Mouse (Mus musculus) midbrain, embryonic 12.5 days (tissue): ENCODE measurements at regions not wholly inside any gene's neighbourhood (a gene's known extent, or its start where the extent isn't known, plus 50 kb on each side); places are given as distances from the start of the nearest gene placed in this dataset.

Experiments
- ATAC-seq: fragments of 200-750 bp; cut with Nextera tagmentation; 2 replicates; pipeline ENCODE4 v1.8.0; 2017; ENCODE audit warnings: low read depth, moderate TSS enrichment, moderate library complexity; ENCODE audit not compliant: low FRiP score
- H3K27ac ChIP-seq: fragments of 300-500 bp; sonication (generic); replicated peaks from 2 replicates; pipeline ENCODE4 v1.5.1; 2016; ENCODE audit warnings: mild to moderate bottlenecking
- H3K27me3 ChIP-seq: fragments of 300-500 bp; sonication (generic); 2 replicates; pipeline ENCODE4 v1.6.1; 2016; ENCODE audit warnings: mild to moderate bottlenecking
- H3K36me3 ChIP-seq: fragments of 300-500 bp; sonication (generic); 2 replicates; pipeline ENCODE4 v1.6.1; 2016
- H3K4me1 ChIP-seq: fragments of 300-500 bp; sonication (generic); 2 replicates; pipeline ENCODE4 v1.6.1; 2016
- H3K4me2 ChIP-seq: fragments of 300-500 bp; sonication (generic); replicated peaks from 2 replicates; pipeline ENCODE4 v1.6.1; 2016; ENCODE audit warnings: mild to moderate bottlenecking, moderate library complexity
- H3K4me3 ChIP-seq: fragments of 300-500 bp; sonication (generic); 2 replicates; pipeline ENCODE4 v1.5.1; 2016; ENCODE audit warnings: mild to moderate bottlenecking
- H3K9ac ChIP-seq: fragments of 300-500 bp; sonication (generic); replicated peaks from 2 replicates; pipeline ENCODE4 v1.6.1; 2016; ENCODE audit warnings: mild to moderate bottlenecking, moderate library complexity
- H3K9me3 ChIP-seq: fragments of 300-500 bp; sonication (generic); 2 replicates; pipeline ENCODE4 v1.6.1; 2016; ENCODE audit warnings: mild to moderate bottlenecking
- WGBS: fragments of 180-500 bp; shearing (Covaris S2); methylation state at CpG from one replicate; pipeline ENCODE4 v1.1.7; 2016; 5-methylcytosine and 5-hydroxymethylcytosine counted together

DNA sequence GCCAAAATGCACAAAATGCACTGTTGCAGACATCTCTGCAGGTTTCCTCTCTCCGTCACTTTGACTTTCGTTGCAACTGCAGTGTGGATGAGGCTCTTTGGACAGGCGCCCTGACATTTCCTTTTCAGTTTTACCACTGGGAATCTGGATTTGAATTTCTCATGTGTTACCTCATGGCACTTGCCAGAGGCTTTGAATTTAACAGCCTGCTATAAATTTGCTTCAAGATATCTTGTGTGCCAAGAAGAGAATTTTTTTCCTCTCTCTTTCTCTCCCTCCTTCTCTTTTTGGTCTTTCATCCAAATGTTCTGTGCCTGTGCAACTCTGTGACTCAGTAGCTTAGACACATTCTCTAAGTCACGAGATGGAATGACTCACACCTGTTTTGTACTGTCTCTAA lies 2213.6 kb upstream of the Lrrc6 start:
- Histone ChIP-seq H3K36me3 (no peaks in the 10 kb centered on the region), H3K27me3 (no peaks in the 10 kb centered on the region), H3K4me3 (no peak overlapping the region), H3K9ac (no peak overlapping the region), H3K27ac (no peak overlapping the region), H3K4me1 (no peaks in the 10 kb centered on the region), H3K9me3 (no peaks in the 10 kb centered on the region), H3K4me2 (no peak overlapping the region)
- WGBS = 89% methylated on average over 4 of the region's 4 CpGs
- ATAC-seq = no peak

DNA sequence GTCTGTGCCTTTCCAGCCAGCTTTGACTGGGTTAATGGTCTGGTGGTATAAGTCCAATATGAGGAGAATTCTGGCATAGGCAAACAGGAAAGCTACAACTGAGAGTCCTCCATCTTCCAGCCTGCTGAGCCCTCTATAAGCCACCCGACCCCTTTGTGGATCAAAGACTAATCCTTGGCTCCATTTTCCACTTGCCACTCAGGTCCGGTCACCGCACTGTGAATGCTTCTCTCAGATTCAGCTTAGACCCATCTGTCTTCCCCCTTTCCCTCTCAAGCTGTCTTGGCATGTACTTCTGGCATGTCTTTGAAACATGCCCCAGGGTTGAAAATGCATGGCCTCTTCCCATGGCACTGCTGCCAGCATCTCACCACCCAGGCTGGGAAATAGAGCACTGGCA lies 2206.6 kb upstream of the Lrrc6 start:
- Histone ChIP-seq H3K36me3 (no peaks in the 10 kb centered on the region), H3K9ac (no peak overlapping the region), H3K9me3 (no peaks in the 10 kb centered on the region), H3K27ac (no peak overlapping the region), H3K4me1 (no peaks in the 10 kb centered on the region), H3K4me3 (no peak overlapping the region), H3K27me3 (no peaks in the 10 kb centered on the region), H3K4me2 (no peak overlapping the region)
- WGBS = 68% methylated on average over 3 of the region's 3 CpGs
- ATAC-seq = no peak

DNA sequence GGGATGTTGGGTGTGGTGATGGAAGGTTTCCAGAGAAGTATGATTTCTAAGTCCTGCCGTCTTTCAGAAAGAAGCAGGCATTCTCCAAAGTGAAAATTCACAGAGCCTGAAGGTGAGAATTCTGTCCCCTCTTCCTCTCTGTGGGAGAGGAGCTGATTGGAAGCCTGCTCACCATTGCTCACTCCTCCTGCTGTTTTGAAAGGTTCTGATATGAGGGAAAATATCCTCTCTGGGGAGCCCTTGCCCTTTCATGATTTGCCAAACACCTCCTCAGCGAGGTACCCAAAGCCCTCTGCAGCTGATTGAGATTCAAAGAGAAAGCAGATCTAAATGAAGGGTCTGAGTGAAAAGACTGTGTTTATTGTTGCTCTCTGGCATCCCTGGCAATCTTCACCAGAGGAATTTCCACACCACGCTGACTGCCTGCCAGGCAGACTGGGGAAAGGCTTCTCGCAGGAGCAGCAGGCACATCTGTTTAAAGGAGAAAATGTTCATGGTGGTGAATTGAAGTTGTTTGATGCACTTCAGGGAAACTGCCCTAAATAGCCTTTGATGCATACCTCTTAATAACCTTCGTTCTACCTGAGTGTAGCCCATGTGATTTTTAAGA lies 2194.4 kb upstream of the Lrrc6 start:
- H3K4me1 ChIP-seq = no peaks in the 10 kb centered on the region
- H3K4me2 ChIP-seq = no peak overlapping the region
- H3K9ac ChIP-seq = no peak overlapping the region
- H3K4me3 ChIP-seq = no peak overlapping the region
- no peak overlapping the region for H3K27ac ChIP-seq
- no peak for ATAC-seq
- 64% methylated on average over 5 of the region's 5 CpGs for WGBS
- H3K27me3 ChIP-seq = no peaks in the 10 kb centered on the region
- H3K36me3 ChIP-seq = no peaks in the 10 kb centered on the region
- H3K9me3 ChIP-seq = no peaks in the 10 kb centered on the region

DNA sequence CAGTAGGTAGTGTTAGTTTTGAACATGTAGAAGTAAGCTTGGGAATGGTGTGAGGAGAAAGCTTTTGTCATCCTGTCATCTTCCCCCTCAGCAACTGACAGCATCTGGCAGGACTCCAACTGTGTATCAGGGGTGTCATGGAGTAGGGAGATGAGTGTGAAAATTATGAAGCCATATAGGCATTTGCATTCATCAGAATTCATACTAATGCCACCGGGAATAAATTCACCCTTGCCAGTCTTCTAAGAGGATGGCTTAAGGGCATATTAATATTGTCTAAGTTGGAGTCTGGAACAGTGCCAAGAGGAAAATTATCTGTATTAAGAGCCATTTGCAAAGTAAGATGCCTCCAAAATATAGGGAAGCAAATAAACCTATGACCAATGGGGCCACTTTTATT lies 2166.8 kb upstream of the Lrrc6 start:
- no peaks in the 10 kb centered on the region for H3K4me1 ChIP-seq
- no peaks in the 10 kb centered on the region for H3K36me3 ChIP-seq
- WGBS = 81% methylated on average over 1 of the region's 1 CpGs
- H3K9ac ChIP-seq = no peak overlapping the region
- no peak overlapping the region for H3K4me3 ChIP-seq
- no peak overlapping the region for H3K27ac ChIP-seq
- H3K27me3 ChIP-seq = no peaks in the 10 kb centered on the region
- no peaks in the 10 kb centered on the region for H3K9me3 ChIP-seq
- H3K4me2 ChIP-seq = no peak overlapping the region
- no peak for ATAC-seq

DNA sequence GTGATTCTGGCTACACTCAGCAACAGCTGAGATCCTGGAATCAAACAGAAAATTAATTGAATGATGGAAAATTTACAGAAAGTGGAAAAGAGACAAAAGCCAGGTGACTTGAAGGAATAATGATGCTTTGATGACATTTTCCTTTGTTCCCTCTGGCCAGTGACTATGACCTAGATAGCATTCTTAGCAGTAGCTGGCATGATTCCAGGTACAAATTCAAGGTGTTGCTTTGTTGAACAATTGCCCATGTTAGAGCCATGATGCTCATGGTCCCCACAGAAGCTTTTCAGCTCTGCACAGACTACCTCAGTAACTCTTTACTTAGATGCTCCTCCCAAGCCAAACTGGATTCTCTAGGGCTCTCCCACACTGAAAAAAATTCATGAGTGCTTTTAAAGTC lies 2164.6 kb upstream of the Lrrc6 start:
- no peaks in the 10 kb centered on the region for H3K4me1 ChIP-seq
- H3K36me3 ChIP-seq = no peaks in the 10 kb centered on the region
- no peak overlapping the region for H3K4me3 ChIP-seq
- H3K9me3 ChIP-seq = no peaks in the 10 kb centered on the region
- ATAC-seq = no peak
- no peak overlapping the region for H3K4me2 ChIP-seq
- H3K27me3 ChIP-seq = no peaks in the 10 kb centered on the region
- H3K27ac ChIP-seq = no peak overlapping the region
- H3K9ac ChIP-seq = no peak overlapping the region

DNA sequence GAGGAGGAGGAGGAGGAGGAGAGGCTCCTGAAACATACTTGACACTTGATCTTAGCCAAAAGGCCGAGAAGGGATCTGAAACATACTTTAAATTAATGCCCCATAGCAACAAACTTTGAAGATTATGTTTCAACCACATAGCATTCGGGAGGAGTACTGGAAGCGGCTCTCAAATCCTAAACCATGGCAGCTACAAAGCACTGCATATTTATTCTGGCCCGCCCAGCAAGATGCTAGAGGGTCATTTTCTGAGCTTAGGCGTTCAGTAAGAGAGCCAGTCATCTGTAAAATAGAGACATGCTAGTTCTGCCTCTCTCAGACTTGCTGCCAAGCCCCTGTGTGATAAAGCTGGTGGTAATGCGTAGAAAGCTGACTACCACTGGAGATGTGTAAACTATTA lies 2156.0 kb upstream of the Lrrc6 start:
- no peak for ATAC-seq
- no peaks in the 10 kb centered on the region for H3K27me3 ChIP-seq
- no peak overlapping the region for H3K9ac ChIP-seq
- H3K4me3 ChIP-seq = no peak overlapping the region
- H3K4me2 ChIP-seq = no peak overlapping the region
- no peak overlapping the region for H3K27ac ChIP-seq
- H3K9me3 ChIP-seq = no peaks in the 10 kb centered on the region
- H3K36me3 ChIP-seq = no peaks in the 10 kb centered on the region
- no peaks in the 10 kb centered on the region for H3K4me1 ChIP-seq
- WGBS = 73% methylated on average over 6 of the region's 6 CpGs

DNA sequence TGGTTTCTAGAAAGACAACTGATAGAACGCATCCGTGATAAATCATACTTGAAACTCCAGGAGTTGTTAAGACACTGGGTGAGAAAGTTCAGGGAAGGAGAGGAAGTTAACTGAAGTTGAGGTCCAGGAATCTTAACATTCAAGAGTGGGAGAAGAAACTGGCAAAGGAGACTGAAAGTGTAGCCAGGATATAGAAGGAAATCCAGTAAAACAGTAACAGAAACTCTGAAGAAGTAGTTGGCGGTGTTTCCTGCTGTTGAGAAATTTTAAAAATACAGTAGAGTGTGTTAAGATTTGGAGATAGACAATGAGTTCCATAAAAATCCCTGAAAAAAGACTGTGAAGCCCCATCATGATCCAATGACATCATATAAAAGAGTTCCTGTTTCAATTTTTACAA lies 2154.3 kb upstream of the Lrrc6 start:
- H3K4me3 ChIP-seq = no peak overlapping the region
- H3K4me1 ChIP-seq = peaks cover 2% of the 10 kb centered on the region
- ATAC-seq = no peak
- no peaks in the 10 kb centered on the region for H3K36me3 ChIP-seq
- no peak overlapping the region for H3K9ac ChIP-seq
- 89% methylated on average over 3 of the region's 3 CpGs for WGBS
- no peaks in the 10 kb centered on the region for H3K27me3 ChIP-seq
- H3K9me3 ChIP-seq = no peaks in the 10 kb centered on the region
- no peak overlapping the region for H3K4me2 ChIP-seq
- no peak overlapping the region for H3K27ac ChIP-seq

DNA sequence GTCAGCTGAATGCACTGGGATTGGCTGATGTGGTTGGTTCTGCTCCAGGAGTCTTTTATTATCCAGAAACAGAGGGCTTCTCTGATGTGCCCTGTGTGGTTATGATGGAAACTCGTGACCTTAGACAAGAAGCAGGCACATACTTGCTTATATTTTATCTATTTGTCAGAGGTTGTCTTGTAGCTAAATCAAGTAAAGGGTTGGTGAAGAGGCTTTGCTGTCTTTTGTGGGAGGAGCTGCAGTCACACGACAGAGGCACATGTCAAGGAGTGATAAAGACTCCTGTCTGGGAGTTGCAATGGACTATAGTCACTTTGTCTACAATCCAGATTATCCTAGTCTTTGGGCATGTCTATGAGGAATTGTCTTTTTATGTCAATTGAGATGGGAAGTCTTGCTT lies 2149.9 kb upstream of the Lrrc6 start:
- Histone ChIP-seq H3K4me2 (no peak overlapping the region), H3K9me3 (no peaks in the 10 kb centered on the region), H3K4me1 (peaks cover 5% of the 10 kb centered on the region), H3K27me3 (no peaks in the 10 kb centered on the region), H3K4me3 (no peak overlapping the region), H3K27ac (no peak overlapping the region), H3K9ac (no peak overlapping the region), H3K36me3 (no peaks in the 10 kb centered on the region)
- no peak for ATAC-seq
- 73% methylated on average over 2 of the region's 2 CpGs for WGBS

DNA sequence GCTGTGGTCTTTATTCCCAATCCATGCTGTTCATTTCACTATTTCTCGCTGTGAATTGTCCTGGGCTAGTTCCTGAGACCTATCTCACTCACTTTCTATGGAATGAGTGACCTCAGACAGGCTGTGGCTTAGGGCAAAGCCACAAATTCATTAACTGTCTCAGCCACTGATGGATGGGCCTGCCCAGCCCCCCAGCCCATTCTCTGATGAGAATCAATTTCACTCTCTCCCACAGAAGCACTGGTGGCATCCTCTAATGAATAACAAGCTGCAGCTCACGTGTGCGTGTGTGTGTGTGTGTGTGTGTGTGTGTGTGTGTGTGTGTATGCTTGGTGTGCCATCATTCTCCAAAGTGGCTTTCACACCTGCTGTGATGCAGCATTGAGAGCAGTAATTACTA lies 2149.3 kb upstream of the Lrrc6 start:
- Histone ChIP-seq H3K4me3 (no peak overlapping the region), H3K9ac (no peak overlapping the region), H3K9me3 (no peaks in the 10 kb centered on the region), H3K4me2 (no peak overlapping the region), H3K27me3 (no peaks in the 10 kb centered on the region), H3K27ac (no peak overlapping the region), H3K36me3 (no peaks in the 10 kb centered on the region), H3K4me1 (peaks cover 5% of the 10 kb centered on the region)
- peak; percentile 56 for ATAC-seq
- WGBS = 63% methylated on average over 3 of the region's 3 CpGs

DNA sequence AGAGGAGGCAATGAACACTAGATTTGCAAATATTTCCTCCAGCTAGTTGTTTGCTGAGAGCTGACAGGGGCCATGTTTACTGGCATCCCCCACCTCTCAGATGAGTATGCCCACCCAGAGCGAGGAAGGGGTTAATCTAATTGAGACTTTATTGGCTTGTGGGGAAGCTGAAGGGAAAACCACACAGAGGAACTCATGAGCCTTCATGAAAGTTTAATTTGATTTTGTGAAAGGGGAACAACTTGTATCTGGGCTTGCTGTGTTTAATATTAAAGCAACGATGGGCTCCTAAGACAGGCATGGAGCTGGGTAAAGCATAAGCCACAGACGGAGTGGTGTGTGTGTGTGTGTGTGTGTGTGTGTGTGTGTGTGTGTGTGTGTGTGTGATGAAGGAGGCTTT lies 2146.2 kb upstream of the Lrrc6 start:
- Histone ChIP-seq H3K36me3 (no peaks in the 10 kb centered on the region), H3K27me3 (no peaks in the 10 kb centered on the region), H3K4me1 (peaks cover 5% of the 10 kb centered on the region), H3K27ac (no peak overlapping the region), H3K4me3 (no peak overlapping the region), H3K9ac (no peak overlapping the region), H3K9me3 (no peaks in the 10 kb centered on the region), H3K4me2 (no peak overlapping the region)
- no peak for ATAC-seq
- 64% methylated on average over 3 of the region's 3 CpGs for WGBS

DNA sequence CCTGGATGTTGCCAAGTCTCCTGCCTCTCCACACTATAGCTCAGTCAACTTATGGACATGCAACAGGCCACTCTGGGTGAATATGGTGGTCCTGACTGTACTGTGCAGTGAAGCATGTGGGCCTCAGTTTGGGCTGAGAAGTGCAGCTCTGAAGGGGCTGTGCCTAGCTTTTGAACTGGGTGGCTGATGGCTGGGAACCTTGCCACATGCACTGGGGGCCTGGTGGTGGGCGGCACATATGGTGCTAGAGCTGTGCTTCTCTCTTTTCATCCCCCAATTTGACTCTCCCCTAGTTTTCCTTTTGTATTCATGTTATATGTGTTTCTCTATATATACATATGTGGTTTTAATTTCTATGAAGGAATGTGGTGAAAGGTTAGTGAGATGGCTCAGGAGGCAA lies 2144.2 kb upstream of the Lrrc6 start:
- Histone ChIP-seq H3K4me2 (no peak overlapping the region), H3K4me1 (peaks cover 1% of the 10 kb centered on the region), H3K9me3 (no peaks in the 10 kb centered on the region), H3K27me3 (no peaks in the 10 kb centered on the region), H3K4me3 (no peak overlapping the region), H3K36me3 (no peaks in the 10 kb centered on the region), H3K9ac (no peak overlapping the region), H3K27ac (no peak overlapping the region)
- 94% methylated on average over 1 of the region's 1 CpGs for WGBS
- ATAC-seq = no peak

DNA sequence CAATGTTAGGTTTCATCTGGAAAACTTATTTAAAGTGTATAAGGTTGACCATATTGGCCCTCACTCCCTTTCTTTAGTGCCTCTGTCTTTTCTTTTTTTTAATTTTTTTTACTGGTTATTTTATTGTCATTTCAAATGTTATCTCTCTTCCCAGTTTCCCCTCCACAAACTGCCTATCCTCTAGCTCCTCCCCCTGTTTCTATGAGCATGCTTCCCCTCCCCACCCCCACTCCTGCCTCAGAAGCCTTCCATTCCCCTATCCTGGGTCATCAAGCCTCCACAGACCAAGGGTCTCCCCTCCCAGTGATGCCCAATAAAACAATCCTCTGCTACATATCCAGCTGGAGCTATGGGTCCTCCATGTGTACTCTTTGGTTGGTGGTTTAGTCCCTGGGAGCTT lies 2134.9 kb upstream of the Lrrc6 start:
- Histone ChIP-seq H3K36me3 (no peaks in the 10 kb centered on the region), H3K4me1 (no peaks in the 10 kb centered on the region), H3K9ac (no peak overlapping the region), H3K9me3 (no peaks in the 10 kb centered on the region), H3K4me2 (no peak overlapping the region), H3K27ac (no peak overlapping the region), H3K27me3 (no peaks in the 10 kb centered on the region), H3K4me3 (no peak overlapping the region)
- no peak for ATAC-seq

DNA sequence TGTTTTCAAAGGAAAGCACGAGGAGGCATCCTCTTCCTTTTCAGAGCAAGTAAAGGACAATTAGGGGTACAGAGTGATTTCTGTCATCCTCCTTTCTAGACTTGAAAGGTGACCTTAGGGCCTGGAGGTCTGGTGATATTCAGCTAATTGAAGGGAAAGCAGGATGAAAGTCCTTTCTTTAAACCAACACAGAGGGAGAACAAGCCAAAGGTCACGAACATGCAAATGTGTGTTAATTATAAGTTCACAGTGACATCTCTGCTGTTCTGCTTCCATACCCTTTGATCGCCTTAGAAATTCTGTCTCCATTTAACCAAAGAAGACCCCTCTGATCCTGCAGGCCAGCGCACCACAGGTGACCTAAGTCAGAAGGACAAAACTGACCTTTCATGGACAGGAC lies 2126.3 kb upstream of the Lrrc6 start:
- Histone ChIP-seq H3K36me3 (no peaks in the 10 kb centered on the region), H3K4me2 (no peak overlapping the region), H3K4me1 (no peaks in the 10 kb centered on the region), H3K9me3 (no peaks in the 10 kb centered on the region), H3K9ac (no peak overlapping the region), H3K4me3 (no peak overlapping the region), H3K27me3 (no peaks in the 10 kb centered on the region), H3K27ac (no peak overlapping the region)
- no peak for ATAC-seq
- 63% methylated on average over 4 of the region's 4 CpGs for WGBS
